Mouse (Mus musculus): ENCODE data around the gene Glcci1.

DNA sequence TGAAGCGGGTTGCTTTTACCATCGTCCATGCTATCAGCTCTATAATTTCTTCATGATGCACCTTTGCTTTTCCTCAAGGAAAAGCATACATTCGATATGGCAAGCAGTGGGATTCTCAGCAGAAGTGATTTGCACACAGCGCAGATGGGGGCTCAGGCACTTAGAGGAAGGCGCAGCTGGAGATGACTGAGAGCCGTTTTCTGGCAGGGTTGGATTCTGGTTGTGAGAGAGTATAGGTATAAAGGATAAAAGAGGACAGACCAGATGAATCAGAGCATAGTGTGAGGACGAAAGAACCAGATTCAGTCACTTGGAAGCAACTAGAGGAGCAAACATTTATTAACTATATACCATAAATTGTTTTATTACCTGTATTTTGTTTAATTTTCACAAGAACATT, 36.4 kb downstream of the Glcci1 start:
- no peak for TF ChIP-seq CTCF (IDR thresholded peaks at IDR 0.05; ENCODE audit: low read depth)
- TF ChIP-seq EP300 (IDR thresholded peaks at IDR 0.05; ENCODE audit: low read depth), result no peak
